Mouse (Mus musculus) lung, embryonic 14.5 days (tissue): Measurements from ENCODE around the gene Cdh18. TPM values are rescaled to one million over a fixed set of nuclear protein-coding genes. Genes with fewer than 3 reads are reported as not detected.
"Not testable (repeated sequence)": the region's sequence is repeated elsewhere in the genome, so short reads cannot be mapped to it uniquely, and the experiment has no call there.

ENCODE experiments used
- ATAC-seq: fragments of 200-750 bp; cut with Nextera tagmentation; 2 replicates; pipeline ENCODE4 v1.8.0; 2017; ENCODE audit warnings: mild to moderate bottlenecking, moderate TSS enrichment, moderate library complexity; ENCODE audit not compliant: insufficient read depth
- DNase-seq: peaks from one replicate; pipeline ENCODE4 v3.0.0-alpha.2; 2015
- H3K27ac ChIP-seq: fragments of 300-500 bp; sonication (generic); 2 replicates; pipeline ENCODE4 v1.5.1; 2014; ENCODE audit warnings: low read depth, mild to moderate bottlenecking, moderate library complexity
- H3K27me3 ChIP-seq: fragments of 300-500 bp; sonication (generic); 2 replicates; pipeline ENCODE4 v1.6.1; 2014; ENCODE audit warnings: low read length, control low read depth; ENCODE audit not compliant: insufficient read depth
- H3K36me3 ChIP-seq: fragments of 300-500 bp; sonication (generic); 2 replicates; pipeline ENCODE4 v1.6.1; 2014; ENCODE audit warnings: control low read depth; ENCODE audit not compliant: insufficient read depth
- H3K4me1 ChIP-seq: fragments of 300-500 bp; sonication (generic); 2 replicates; pipeline ENCODE4 v1.6.1; 2014; ENCODE audit warnings: antibody characterized with exemption, control low read depth; ENCODE audit not compliant: insufficient read depth
- H3K4me2 ChIP-seq: fragments of 300-500 bp; sonication (generic); 2 replicates; pipeline ENCODE4 v1.6.1; 2014; ENCODE audit warnings: mild to moderate bottlenecking
- H3K4me3 ChIP-seq: fragments of 300-500 bp; sonication (generic); 2 replicates; pipeline ENCODE4 v1.5.1; 2014; ENCODE audit warnings: low read depth, low read length
- H3K9ac ChIP-seq: fragments of 300-500 bp; sonication (generic); 2 replicates; pipeline ENCODE4 v1.6.1; 2014
- H3K9me3 ChIP-seq: fragments of 300-500 bp; sonication (generic); 2 replicates; pipeline ENCODE4 v1.6.1; 2016; ENCODE audit warnings: low read depth, low read length, control low read depth
- CTCF ChIP-seq: IDR thresholded peaks from 2 replicates; pipeline ENCODE4 v1.5.1; 2016; ENCODE audit warnings: antibody characterized with exemption, low read depth
- WGBS: fragments of 180-500 bp; shearing (Covaris S2); extraction: QIAGEN DNeasy Blood & Tissue Kit; methylation state at CpG from one replicate; pipeline ENCODE4 v1.1.7; 2014; 5-methylcytosine and 5-hydroxymethylcytosine counted together
- polyA plus RNA-seq: library from polyadenylated mRNA; unstranded; fragments of >200 nt; fragmentation: Nextera tagmentation; extraction: Ambion mirVana; gene quantifications from 2 replicates; pipeline ENCODE4 v1.2.1, GENCODE M21; 2014

Gene Cdh18
- polyA plus RNA-seq, 1 experiment from 2014 or later, result 0.51 TPM

GRCm38 (mm10) chr15:23174623-23175022, 625.8 kb downstream of the Cdh18 start:
- Histone ChIP-seq H3K4me2 (no peak overlapping the region), H3K27me3 (no peaks in the 10 kb centered on the region), H3K27ac (no peak overlapping the region), H3K4me3 (no peak overlapping the region), H3K36me3 (no peaks in the 10 kb centered on the region), H3K4me1 (no peaks in the 10 kb centered on the region), H3K9me3 (no peaks in the 10 kb centered on the region), H3K9ac (no peak overlapping the region)
- TF ChIP-seq CTCF, result no peak
- ATAC-seq (peak; percentile 75), DNase-seq (no peak)
- WGBS, result 30% methylated on average over 5 of the region's 5 CpGs

GRCm38 (mm10) chr15:23212068-23212467, 663.2 kb downstream of the Cdh18 start:
- Histone ChIP-seq H3K9ac (no peak overlapping the region), H3K36me3 (no peaks in the 10 kb centered on the region), H3K4me1 (no peaks in the 10 kb centered on the region), H3K27me3 (no peaks in the 10 kb centered on the region), H3K27ac (no peak overlapping the region), H3K4me2 (no peak overlapping the region), H3K9me3 (no peaks in the 10 kb centered on the region), H3K4me3 (no peak overlapping the region)
- 83% methylated on average over 3 of the region's 3 CpGs for WGBS
- DNase-seq (no peak), ATAC-seq (no peak)
- TF ChIP-seq CTCF, result no peak

- H3K27me3 ChIP-seq, result no peaks in the 10 kb centered on the region
- TF ChIP-seq CTCF, result no peak
- no peak for ATAC-seq
- no peaks in the 10 kb centered on the region for H3K9me3 ChIP-seq
- WGBS, result 54% methylated on average over 2 of the region's 2 CpGs
- H3K4me3 ChIP-seq, result no peak overlapping the region
- H3K27ac ChIP-seq, result no peak overlapping the region
- no peak overlapping the region for H3K9ac ChIP-seq
- DNase-seq, result peak; percentile 4
- H3K4me1 ChIP-seq, result no peaks in the 10 kb centered on the region
- H3K36me3 ChIP-seq, result no peaks in the 10 kb centered on the region
- H3K4me2 ChIP-seq, result no peak overlapping the region
Measured at GRCm38 (mm10) chr15:23230616-23231015, 681.8 kb downstream of the Cdh18 start.

- DNase-seq (no peak), ATAC-seq (no peak)
- no peak overlapping the region for H3K9ac ChIP-seq
- H3K4me2 ChIP-seq, result no peak overlapping the region
- no peak overlapping the region for H3K27ac ChIP-seq
- no peaks in the 10 kb centered on the region for H3K9me3 ChIP-seq
- no peaks in the 10 kb centered on the region for H3K36me3 ChIP-seq
- WGBS, result 59% methylated on average over 5 of the region's 5 CpGs
- TF ChIP-seq CTCF, result no peak
- H3K4me3 ChIP-seq, result no peak overlapping the region
- no peaks in the 10 kb centered on the region for H3K4me1 ChIP-seq
- no peaks in the 10 kb centered on the region for H3K27me3 ChIP-seq
Measured at GRCm38 (mm10) chr15:23257751-23258440, 709.1 kb downstream of the Cdh18 start.

- H3K27me3 ChIP-seq, result no peaks in the 10 kb centered on the region
- H3K9ac ChIP-seq, result no peak overlapping the region
- WGBS, result 66% methylated on average over 4 of the region's 4 CpGs
- no peak overlapping the region for H3K27ac ChIP-seq
- no peak overlapping the region for H3K4me3 ChIP-seq
- H3K9me3 ChIP-seq, result no peaks in the 10 kb centered on the region
- no peak for TF ChIP-seq CTCF
- H3K36me3 ChIP-seq, result no peaks in the 10 kb centered on the region
- H3K4me1 ChIP-seq, result no peaks in the 10 kb centered on the region
- no peak overlapping the region for H3K4me2 ChIP-seq
- no peak for ATAC-seq
- DNase-seq, result no peak
Measured at GRCm38 (mm10) chr15:23278421-23278820, 729.6 kb downstream of the Cdh18 start.

GRCm38 (mm10) chr15:23305018-23305417, 756.2 kb downstream of the Cdh18 start:
- Histone ChIP-seq H3K4me1 (no peaks in the 10 kb centered on the region), H3K4me2 (no peak overlapping the region), H3K27me3 (no peaks in the 10 kb centered on the region), H3K36me3 (no peaks in the 10 kb centered on the region), H3K9me3 (no peaks in the 10 kb centered on the region), H3K4me3 (no peak overlapping the region), H3K9ac (no peak overlapping the region), H3K27ac (no peak overlapping the region)
- DNase-seq (no peak), ATAC-seq (no peak)
- no peak for TF ChIP-seq CTCF
- 64% methylated on average over 1 of the region's 1 CpGs for WGBS

- Histone ChIP-seq H3K9ac (no peak overlapping the region), H3K4me3 (no peak overlapping the region), H3K4me2 (no peak overlapping the region), H3K9me3 (no peaks in the 10 kb centered on the region), H3K27ac (no peak overlapping the region), H3K4me1 (no peaks in the 10 kb centered on the region), H3K36me3 (no peaks in the 10 kb centered on the region), H3K27me3 (no peaks in the 10 kb centered on the region)
- WGBS, result 82% methylated on average over 3 of the region's 3 CpGs
- DNase-seq (no peak), ATAC-seq (no peak)
- no peak for TF ChIP-seq CTCF
Measured at GRCm38 (mm10) chr15:23316766-23317165, 767.9 kb downstream of the Cdh18 start.

- no peaks in the 10 kb centered on the region for H3K4me1 ChIP-seq
- no peak overlapping the region for H3K4me2 ChIP-seq
- no peak for ATAC-seq
- no peak overlapping the region for H3K27ac ChIP-seq
- H3K27me3 ChIP-seq, result no peaks in the 10 kb centered on the region
- no peaks in the 10 kb centered on the region for H3K9me3 ChIP-seq
- no peak for DNase-seq
- H3K36me3 ChIP-seq, result no peaks in the 10 kb centered on the region
- H3K4me3 ChIP-seq, result no peak overlapping the region
- no peak overlapping the region for H3K9ac ChIP-seq
- no peak for TF ChIP-seq CTCF
Measured at GRCm38 (mm10) chr15:23317409-23317808, 768.6 kb downstream of the Cdh18 start.

GRCm38 (mm10) chr15:23340338-23340737, 791.5 kb downstream of the Cdh18 start:
- not testable (repeated sequence) for H3K27ac ChIP-seq, H3K4me1 ChIP-seq, H3K4me2 ChIP-seq, H3K36me3 ChIP-seq, H3K27me3 ChIP-seq, DNase-seq, H3K4me3 ChIP-seq, H3K9ac ChIP-seq, H3K9me3 ChIP-seq, ATAC-seq
- no CpG with 5 or more reads among the region's 4 CpGs for WGBS
